Mouse (Mus musculus): ENCODE data around the gene Pde4d. TPM values are rescaled to one million over a fixed set of nuclear protein-coding genes. Genes with fewer than 3 reads are reported as not detected.

Pde4d gene
- polyA plus RNA-seq, 1 experiment = not detected

DNA sequence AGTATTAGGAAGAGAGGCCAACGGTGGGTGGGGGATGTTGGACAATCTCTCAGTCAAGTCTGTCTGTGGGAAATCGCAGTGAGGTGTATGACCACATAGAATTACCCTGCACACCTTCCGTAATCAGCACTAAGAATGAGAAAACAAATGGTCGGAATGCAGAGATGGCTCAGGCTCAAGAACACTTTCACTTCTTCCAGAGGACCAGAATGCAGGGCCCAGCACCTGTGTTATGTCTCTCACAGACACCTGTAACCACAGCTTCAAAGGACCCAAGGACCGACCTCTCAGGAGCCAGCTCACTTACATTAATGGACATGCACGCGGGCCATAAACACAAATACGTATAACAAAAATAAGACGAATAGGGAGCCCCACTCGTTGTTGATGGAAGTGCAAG, 1467.8 kb downstream of the Pde4d start:
- Histone ChIP-seq H3K4me3 (ENCODE audit: insufficient read depth, low read depth, low read length) (no peak overlapping the region), H3K27ac (ENCODE audit: insufficient read depth, low read depth, low read length) (no peak overlapping the region), H3K4me1 (ENCODE audit: control insufficient read depth, insufficient read depth, low read length) (peaks cover 8% of the 10 kb centered on the region)
- 91% methylated on average over 10 of the region's 10 CpGs for WGBS
- TF ChIP-seq POLR2A (IDR thresholded peaks at IDR 0.05; ENCODE audit: insufficient read depth, low read depth, low read length) (no peak), CTCF (IDR thresholded peaks at IDR 0.05; ENCODE audit: insufficient read depth, low read depth, low read length) (no peak)

- TF ChIP-seq POLR2A (IDR thresholded peaks at IDR 0.05; ENCODE audit: insufficient read depth, low read depth, low read length) (no peak), CTCF (IDR thresholded peaks at IDR 0.05; ENCODE audit: insufficient read depth, low read depth, low read length) (no peak)
- Histone ChIP-seq H3K27ac (ENCODE audit: insufficient read depth, low read depth, low read length) (no peak overlapping the region), H3K4me1 (ENCODE audit: control insufficient read depth, insufficient read depth, low read length) (peaks cover 11% of the 10 kb centered on the region), H3K4me3 (ENCODE audit: insufficient read depth, low read depth, low read length) (no peak overlapping the region)
- WGBS = 80% methylated on average over 8 of the region's 8 CpGs
Observed at GRCm38 (mm10) chr13:109918631-109919030, 1468.9 kb downstream of the Pde4d start.

GRCm38 (mm10) chr13:109920256-109920655, 1470.5 kb downstream of the Pde4d start:
- WGBS = 78% methylated on average over 6 of the region's 6 CpGs
- H3K4me3 ChIP-seq (ENCODE audit: insufficient read depth, low read depth, low read length) = no peak overlapping the region
- peaks cover 7% of the 10 kb centered on the region; the same call in 1 of the 2 replicates for H3K4me1 ChIP-seq (ENCODE audit: control insufficient read depth, insufficient read depth, low read length)
- no peak overlapping the region for H3K27ac ChIP-seq (ENCODE audit: insufficient read depth, low read depth, low read length)
- TF ChIP-seq POLR2A (IDR thresholded peaks at IDR 0.05; ENCODE audit: insufficient read depth, low read depth, low read length) (no peak), CTCF (IDR thresholded peaks at IDR 0.05; ENCODE audit: insufficient read depth, low read depth, low read length) (no peak)

DNA sequence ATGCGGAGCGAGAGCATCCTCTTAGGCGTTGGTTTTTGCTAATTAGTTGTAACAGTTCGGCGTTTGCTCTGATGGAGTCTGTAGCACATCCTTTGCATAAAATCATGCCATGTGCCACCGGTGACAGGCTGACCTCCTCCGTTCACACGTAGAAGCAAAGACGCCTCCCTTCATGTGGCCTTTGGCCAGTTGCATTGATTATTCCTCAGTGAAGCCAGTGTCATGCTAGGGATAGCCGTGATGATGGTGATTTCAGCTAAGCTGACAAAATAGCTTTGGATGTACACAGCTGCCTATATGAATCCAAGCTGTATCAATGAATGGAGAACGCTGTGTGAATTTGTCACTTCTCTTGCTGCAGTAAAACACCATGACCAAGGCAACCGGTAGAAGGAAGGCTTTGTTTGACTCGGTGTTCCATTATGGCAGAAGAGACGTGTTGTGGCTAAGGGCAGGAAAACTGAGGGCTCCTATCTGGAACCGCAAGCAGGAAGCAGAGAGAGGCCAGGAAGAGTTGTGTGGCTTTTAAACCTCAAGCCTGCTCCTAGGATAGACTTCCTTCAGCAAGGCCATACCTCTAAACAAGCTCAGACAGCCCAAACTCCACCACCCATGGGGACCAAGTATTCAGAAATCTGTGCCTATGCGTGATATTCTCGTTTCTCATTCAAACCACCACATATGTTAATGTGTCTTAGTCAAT, 1471.7 kb downstream of the Pde4d start:
- Histone ChIP-seq H3K4me1 (ENCODE audit: control insufficient read depth, insufficient read depth, low read length) (peaks cover 11% of the 10 kb centered on the region), H3K4me3 (ENCODE audit: insufficient read depth, low read depth, low read length) (no peak overlapping the region), H3K27ac (ENCODE audit: insufficient read depth, low read depth, low read length) (no peak overlapping the region)
- WGBS = 84% methylated on average over 17 of the region's 17 CpGs
- TF ChIP-seq POLR2A (IDR thresholded peaks at IDR 0.05; ENCODE audit: insufficient read depth, low read depth, low read length) (no peak), CTCF (IDR thresholded peaks at IDR 0.05; ENCODE audit: insufficient read depth, low read depth, low read length) (no peak)

- peaks cover 11% of the 10 kb centered on the region for H3K4me1 ChIP-seq (ENCODE audit: control insufficient read depth, insufficient read depth, low read length)
- no peak overlapping the region for H3K4me3 ChIP-seq (ENCODE audit: insufficient read depth, low read depth, low read length)
- TF ChIP-seq CTCF (IDR thresholded peaks at IDR 0.05; ENCODE audit: insufficient read depth, low read depth, low read length) (no peak), POLR2A (IDR thresholded peaks at IDR 0.05; ENCODE audit: insufficient read depth, low read depth, low read length) (no peak)
- no peak overlapping the region for H3K27ac ChIP-seq (ENCODE audit: insufficient read depth, low read depth, low read length)
- 1% methylated on average over 4 of the region's 4 CpGs for WGBS
Observed at GRCm38 (mm10) chr13:109922228-109922627, 1472.5 kb downstream of the Pde4d start.

GRCm38 (mm10) chr13:109922782-109923181, 1473.0 kb downstream of the Pde4d start:
- Histone ChIP-seq H3K4me1 (ENCODE audit: control insufficient read depth, insufficient read depth, low read length) (peaks cover 9% of the 10 kb centered on the region), H3K4me3 (ENCODE audit: insufficient read depth, low read depth, low read length) (no peak overlapping the region), H3K27ac (ENCODE audit: insufficient read depth, low read depth, low read length) (no peak overlapping the region)
- TF ChIP-seq CTCF (IDR thresholded peaks at IDR 0.05; ENCODE audit: insufficient read depth, low read depth, low read length) (no peak), POLR2A (IDR thresholded peaks at IDR 0.05; ENCODE audit: insufficient read depth, low read depth, low read length) (no peak)
- 75% methylated on average over 12 of the region's 12 CpGs for WGBS

DNA sequence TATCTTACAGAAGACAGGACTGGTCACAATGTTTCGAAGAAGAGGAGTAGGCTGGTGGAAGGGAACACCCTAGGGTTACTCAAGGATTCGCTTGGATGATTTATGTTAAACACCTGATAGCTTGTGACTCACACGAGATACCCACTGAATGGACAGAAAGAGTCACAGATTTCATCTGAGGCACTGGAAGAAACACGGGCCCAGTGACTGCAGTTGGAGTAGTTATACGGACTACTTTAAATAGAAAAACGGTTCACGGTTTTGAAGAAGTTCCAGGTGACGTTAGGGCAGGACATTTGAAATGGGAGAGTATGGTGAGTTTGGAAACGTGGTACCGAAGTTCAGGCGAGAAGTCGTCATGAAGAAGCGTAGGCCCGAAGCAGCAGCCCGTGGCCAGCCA, 1475.0 kb downstream of the Pde4d start:
- Histone ChIP-seq H3K27ac (ENCODE audit: insufficient read depth, low read depth, low read length) (no peak overlapping the region), H3K4me3 (ENCODE audit: insufficient read depth, low read depth, low read length) (no peak overlapping the region), H3K4me1 (ENCODE audit: control insufficient read depth, insufficient read depth, low read length) (peaks cover 9% of the 10 kb centered on the region)
- WGBS = 93% methylated on average over 15 of the region's 15 CpGs
- TF ChIP-seq POLR2A (IDR thresholded peaks at IDR 0.05; ENCODE audit: insufficient read depth, low read depth, low read length) = no peak
- TF ChIP-seq CTCF (IDR thresholded peaks at IDR 0.05; ENCODE audit: insufficient read depth, low read depth, low read length) = no peak

GRCm38 (mm10) chr13:109926277-109926920, 1476.7 kb downstream of the Pde4d start:
- peak overlapping the region; percentile 61 for H3K27ac ChIP-seq (ENCODE audit: insufficient read depth, low read depth, low read length)
- TF ChIP-seq CTCF (IDR thresholded peaks at IDR 0.05; ENCODE audit: insufficient read depth, low read depth, low read length) (no peak), POLR2A (IDR thresholded peaks at IDR 0.05; ENCODE audit: insufficient read depth, low read depth, low read length) (no peak)

DNA sequence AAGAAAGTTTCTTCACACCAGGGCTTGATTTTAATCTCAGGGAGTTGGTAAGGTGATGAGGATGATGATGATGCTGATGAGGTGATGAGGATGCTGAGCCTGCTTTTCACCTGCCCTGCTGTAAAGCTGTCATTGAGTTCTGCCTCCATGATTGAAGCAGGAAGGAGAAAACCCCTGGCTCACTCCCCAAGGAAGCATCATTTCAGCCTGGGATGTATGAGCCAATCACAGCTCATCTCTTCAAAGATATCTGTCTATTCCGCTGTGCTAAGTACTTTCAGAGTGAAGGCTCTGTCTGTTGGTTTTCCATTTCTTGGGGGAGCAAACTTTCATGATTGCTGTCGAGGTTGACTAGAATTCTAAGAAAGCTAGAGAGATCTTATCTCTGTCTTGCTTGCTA, 1478.0 kb downstream of the Pde4d start:
- peaks cover 11% of the 10 kb centered on the region for H3K4me1 ChIP-seq (ENCODE audit: control insufficient read depth, insufficient read depth, low read length)
- H3K4me3 ChIP-seq (ENCODE audit: insufficient read depth, low read depth, low read length) = peak overlapping the region; percentile 67
- peak overlapping the region; percentile 87 for H3K27ac ChIP-seq (ENCODE audit: insufficient read depth, low read depth, low read length)
- WGBS = 30% methylated on average over 2 of the region's 2 CpGs
- no peak for TF ChIP-seq CTCF (IDR thresholded peaks at IDR 0.05; ENCODE audit: insufficient read depth, low read depth, low read length)
- TF ChIP-seq POLR2A (IDR thresholded peaks at IDR 0.05; ENCODE audit: insufficient read depth, low read depth, low read length) = no peak

More at GRCm38 (mm10) chr13:109926277-109926920, 1476.7 kb downstream of the Pde4d start:
- peak overlapping the region; percentile 40 for H3K4me3 ChIP-seq (ENCODE audit: insufficient read depth, low read depth, low read length)
- WGBS = 7% methylated on average over 15 of the region's 15 CpGs
- peaks cover 9% of the 10 kb centered on the region for H3K4me1 ChIP-seq (ENCODE audit: control insufficient read depth, insufficient read depth, low read length)
